Mouse (Mus musculus): ENCODE results near the gene Sbds.

GRCm38 (mm10) chr5:130221316-130221715, 34.0 kb downstream of the Sbds start:
- TF ChIP-seq CTCF (IDR thresholded peaks at IDR 0.05; ENCODE audit: extremely low read depth, insufficient read depth, low read length): no peak
- no peak for TF ChIP-seq POLR2A (IDR thresholded peaks at IDR 0.05; ENCODE audit: extremely low read depth, insufficient read depth, low read length)
